8 mouse cellular contexts compared by ENCODE assay signal in the genomic region with DNA sequence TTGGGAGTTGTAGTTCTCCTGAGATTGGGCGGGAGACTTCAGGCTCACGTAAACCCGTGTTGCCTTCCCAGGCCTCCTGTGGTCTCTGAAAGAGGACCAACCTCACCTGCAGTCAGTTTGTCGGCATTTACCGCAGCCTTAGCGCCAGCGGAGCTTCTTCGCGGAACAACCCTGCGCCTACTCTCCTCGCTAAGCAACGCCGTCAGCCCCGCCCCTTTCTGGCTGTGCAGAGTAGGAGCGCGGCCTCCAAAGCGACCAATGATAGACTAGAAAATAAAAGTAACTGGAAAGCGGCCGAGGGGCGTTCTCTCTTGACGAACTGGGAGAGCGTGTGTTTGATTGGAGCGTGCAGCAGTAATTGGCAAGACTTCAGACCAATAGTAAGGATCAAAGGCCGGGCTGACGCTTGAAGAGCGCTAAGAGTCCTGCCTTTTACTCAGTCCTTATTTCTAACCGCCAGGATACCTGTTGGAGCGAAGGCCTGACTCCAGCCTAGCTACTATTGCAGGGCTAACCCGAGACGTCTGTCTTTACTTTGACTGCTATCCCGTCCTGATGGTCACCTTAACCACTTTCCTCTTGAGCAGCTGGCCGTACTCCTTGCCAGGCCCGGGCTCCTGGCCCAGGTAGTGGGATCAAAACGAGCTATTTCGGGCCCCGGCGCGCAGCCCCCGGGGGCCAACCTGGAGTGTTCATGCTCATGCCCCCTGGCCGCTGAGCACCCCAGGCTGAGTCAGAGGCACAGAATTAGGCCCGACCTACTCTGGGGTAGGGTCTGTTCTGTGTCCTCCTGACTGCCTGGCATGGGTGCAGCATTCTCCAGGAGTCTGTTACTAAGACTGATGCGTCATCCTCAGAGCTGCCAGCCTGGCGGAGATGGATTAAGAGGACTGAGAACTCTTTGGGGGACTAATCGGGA. TPM values are rescaled to one million over a fixed set of nuclear protein-coding genes. Genes with fewer than 3 reads are reported as not detected.
DNase-seq lines count a peak whose midpoint lies in the region; ATAC-seq and TF ChIP-seq lines count a peak whose summit lies in the region.

Gene Hspb6, plus strand, starts transcription at position 77 of the 919 bp plus-strand sequence.
Gene Proser3, minus strand, starts transcription at position 198 of the 919 bp plus-strand sequence.

- H3K27ac ChIP-seq in heart, embryonic 11.5 days (ENCODE audit: low read depth, low read length): peak within 1 kb of the TSS; percentile 91
- H3K27ac ChIP-seq in kidney, embryonic 16.5 days (ENCODE audit: low read length): peak within 1 kb of the TSS; percentile 99
- peak within 1 kb of the TSS; percentile 96 for H3K27ac ChIP-seq in liver, adult 2 months (replicated peaks; ENCODE audit: insufficient read depth, low read depth, low read length)

- peak; percentile 94 for ATAC-seq in heart, embryonic 11.5 days (replicated peaks; ENCODE audit: insufficient number of reproducible peaks, low FRiP score, low TSS enrichment)
- ATAC-seq in kidney, embryonic 16.5 days (ENCODE audit: low FRiP score, low TSS enrichment): peak; percentile 95

- peaks cover 43% of the 10 kb centered on the region for H3K4me1 ChIP-seq in erythroblast, embryonic 14.5 days (ENCODE audit: control insufficient read depth)
- peaks cover 9% of the 10 kb centered on the region for H3K4me1 ChIP-seq in heart, embryonic 11.5 days (ENCODE audit: control insufficient read depth, insufficient read depth, low read length)
- peaks cover 21% of the 10 kb centered on the region for H3K4me1 ChIP-seq in kidney, embryonic 16.5 days (ENCODE audit: insufficient read depth, low read length)
- H3K4me1 ChIP-seq in liver, adult 2 months (ENCODE audit: control insufficient read depth, insufficient read depth, low read length): peaks cover 4% of the 10 kb centered on the region; the same call in 1 of the 2 replicates

- no peaks in the 10 kb centered on the region for H3K9me3 ChIP-seq in erythroblast, embryonic 14.5 days (ENCODE audit: control insufficient read depth, low read length)
- no peaks in the 10 kb centered on the region for H3K9me3 ChIP-seq in heart, embryonic 11.5 days (replicated peaks; ENCODE audit: control insufficient read depth, low read length)
- no peaks in the 10 kb centered on the region for H3K9me3 ChIP-seq in kidney, embryonic 16.5 days (ENCODE audit: low read length)

- peak; percentile 23; the same call in 1 of the 2 replicates for TF ChIP-seq POLR2A in brain, embryonic 14.5 days (IDR thresholded peaks at IDR 0.05; ENCODE audit: borderline replicate concordance, extremely low read depth, insufficient read depth, insufficient read length, poor library complexity, severe bottlenecking)
- TF ChIP-seq POLR2A in liver, adult 2 months (IDR thresholded peaks at IDR 0.05; ENCODE audit: extremely low read depth, insufficient read depth, low read length): peak; percentile 72; the same call in 1 of the 2 replicates
- TF ChIP-seq POLR2A in myocyte (IDR thresholded peaks at IDR 0.05; ENCODE audit: insufficient read length, low read depth): peak; percentile 71

- H3K79me2 ChIP-seq in C2C12 (ENCODE audit: control insufficient read depth, insufficient read depth) (peaks cover 8% of the 10 kb centered on the region), myocyte (ENCODE audit: control insufficient read depth, insufficient read depth) (no peaks in the 10 kb centered on the region)
- no peaks in the 10 kb centered on the region for H3K79me2 ChIP-seq in liver, adult 2 months (ENCODE audit: control insufficient read depth, insufficient read depth, low read length)

- H3K27me3 ChIP-seq in C2C12 (ENCODE audit: control insufficient read depth, insufficient read depth, insufficient read length): no peaks in the 10 kb centered on the region
- no peaks in the 10 kb centered on the region for H3K27me3 ChIP-seq in erythroblast, embryonic 14.5 days (ENCODE audit: control insufficient read depth)
- H3K27me3 ChIP-seq in heart, embryonic 11.5 days (ENCODE audit: control insufficient read depth, insufficient read depth, low read length): no peaks in the 10 kb centered on the region
- H3K27me3 ChIP-seq in kidney, embryonic 16.5 days (ENCODE audit: insufficient read depth, low read length): no peaks in the 10 kb centered on the region
- no peaks in the 10 kb centered on the region for H3K27me3 ChIP-seq in liver, adult 2 months (ENCODE audit: control insufficient read depth, insufficient read depth, low read length)
- no peaks in the 10 kb centered on the region for H3K27me3 ChIP-seq in myocyte (ENCODE audit: control insufficient read depth, insufficient read depth, insufficient read length)
- H3K27me3 ChIP-seq in splenic B cell, adult 2 months (ENCODE audit: control insufficient read depth, insufficient read depth, low read length, poor library complexity, severe bottlenecking): no peaks in the 10 kb centered on the region

- peaks cover 7% of the 10 kb centered on the region for H3K36me3 ChIP-seq in C2C12 (ENCODE audit: control insufficient read depth, insufficient read depth)
- peaks cover 56% of the 10 kb centered on the region for H3K36me3 ChIP-seq in erythroblast, embryonic 14.5 days (ENCODE audit: control insufficient read depth)
- H3K36me3 ChIP-seq in heart, embryonic 11.5 days (ENCODE audit: control insufficient read depth, insufficient read depth, low read length): peaks cover 23% of the 10 kb centered on the region
- peaks cover 39% of the 10 kb centered on the region for H3K36me3 ChIP-seq in kidney, embryonic 16.5 days (ENCODE audit: insufficient read depth, low read length)
- peaks cover 5% of the 10 kb centered on the region; the same call in 1 of the 2 replicates for H3K36me3 ChIP-seq in liver, adult 2 months (ENCODE audit: control insufficient read depth, insufficient read depth, low read length)
- peaks cover 16% of the 10 kb centered on the region for H3K36me3 ChIP-seq in myocyte (ENCODE audit: control insufficient read depth, insufficient read depth)
- H3K36me3 ChIP-seq in splenic B cell, adult 2 months (ENCODE audit: control insufficient read depth, insufficient read depth, low read length, poor library complexity, severe bottlenecking): peaks cover 8% of the 10 kb centered on the region; the same call in 1 of the 2 replicates

- peak; percentile 100 for DNase-seq in brain, embryonic 14.5 days (ENCODE audit: low read depth)
- peak; percentile 99 for DNase-seq in liver, adult 2 months (ENCODE audit: extremely low read depth, low read depth, low spot score)
- DNase-seq in splenic B cell, adult 2 months (ENCODE audit: low read depth, low spot score): peak; percentile 97

- H3K79me3 ChIP-seq in C2C12 (ENCODE audit: low read depth): no peaks in the 10 kb centered on the region

- peak within 1 kb of the TSS; percentile 50 for H3K4me3 ChIP-seq in C2C12 (ENCODE audit: insufficient read depth, poor library complexity, severe bottlenecking)
- peak within 1 kb of the TSS; percentile 93 for H3K4me3 ChIP-seq in erythroblast, embryonic 14.5 days (replicated peaks)
- H3K4me3 ChIP-seq in heart, embryonic 11.5 days (ENCODE audit: low read depth, low read length): peak within 1 kb of the TSS; percentile 53
- H3K4me3 ChIP-seq in kidney, embryonic 16.5 days (ENCODE audit: low read length): peak within 1 kb of the TSS; percentile 76
- H3K4me3 ChIP-seq in liver, adult 2 months (ENCODE audit: insufficient read depth, low read depth, low read length): peak within 1 kb of the TSS; percentile 83
- peak within 1 kb of the TSS; percentile 68 for H3K4me3 ChIP-seq in myocyte

- peak within 1 kb of the TSS; percentile 98 for H3K4me2 ChIP-seq in heart, embryonic 11.5 days
- H3K4me2 ChIP-seq in kidney, embryonic 16.5 days (replicated peaks; ENCODE audit: low read depth, low read length): peak within 1 kb of the TSS; percentile 95
- peak within 1 kb of the TSS; percentile 75 for H3K4me2 ChIP-seq in myocyte (ENCODE audit: low read depth)

- peak within 1 kb of the TSS; percentile 71 for H3ac ChIP-seq in C2C12 (ENCODE audit: control insufficient read depth, insufficient read length, low read depth)
- peak within 1 kb of the TSS; percentile 8 for H3ac ChIP-seq in myocyte (ENCODE audit: control insufficient read depth, insufficient read length)

- H3K9ac ChIP-seq in heart, embryonic 11.5 days (ENCODE audit: low read depth, low read length): peak within 1 kb of the TSS; percentile 88
- H3K9ac ChIP-seq in kidney, embryonic 16.5 days (replicated peaks; ENCODE audit: low read length): peak within 1 kb of the TSS; percentile 87
- H3K9ac ChIP-seq in liver, adult 2 months (ENCODE audit: low read depth, low read length): peak within 1 kb of the TSS; percentile 84

- no peak for TF ChIP-seq CTCF in C2C12 (IDR thresholded peaks at IDR 0.05; ENCODE audit: control insufficient read depth, insufficient read depth, insufficient read length)
- no peak for TF ChIP-seq CTCF in brain, embryonic 14.5 days (IDR thresholded peaks at IDR 0.05; ENCODE audit: borderline replicate concordance, extremely low read depth, insufficient read depth, insufficient read length)
- TF ChIP-seq CTCF in liver, adult 2 months (IDR thresholded peaks at IDR 0.05; ENCODE audit: low read depth, low read length): no peak

- WGBS in heart, embryonic 11.5 days (ENCODE audit: insufficient replicate concordance): 1% methylated on average over 44 of the region's 44 CpGs
- 1% methylated on average over 44 of the region's 44 CpGs for WGBS in kidney, embryonic 16.5 days
- WGBS in liver, adult 2 months: under 1% methylated on average over 44 of the region's 44 CpGs

TF ChIP-seq in C2C12, 6 proteins besides CTCF, POLR2A, EP300 and RAD21 (continues in another document):
- TF ChIP-seq MAX (IDR thresholded peaks at IDR 0.05): no peak

TF ChIP-seq in myocyte, 11 proteins besides CTCF, POLR2A, EP300 and RAD21 (continues in another document):
- TF ChIP-seq MYOD1 (IDR thresholded peaks at IDR 0.05; ENCODE audit: control insufficient read depth in 1 of 3, insufficient read length in 2 of 3, low read depth in 2 of 3): no peak

RNA-seq across cellular contexts. Expression of gene Hspb6, which starts in this region (rescaled TPM):
- polyA plus RNA-seq in C2C12 (2012; fragmentation: generic; extraction: Trizol): 66.8 TPM
- 8.4 and 8.7 TPM in 2 replicates for polyA plus RNA-seq in brain, embryonic 14.5 days (2012; rRNA removed)
- polyA plus RNA-seq in erythroblast, embryonic 14.5 days (2012): 3.7 and 6.8 TPM in 2 replicates
- polyA plus RNA-seq in heart, embryonic 11.5 days (2014; fragmentation: Nextera tagmentation; extraction: Ambion mirVana): 10.7 and 12.5 TPM in 2 replicates
- polyA plus RNA-seq in kidney, embryonic 16.5 days (2015; fragmentation: Nextera tagmentation; extraction: Ambion mirVana): 18.0 and 20.6 TPM in 2 replicates
- total RNA-seq in liver, adult 2 months (2014; rRNA removed): 2.2 and 2.5 TPM in 2 replicates
- polyA plus RNA-seq in liver, adult 2 months (2012; rRNA removed): 22.5 and 29.2 TPM in 2 replicates
- polyA plus RNA-seq in myocyte (2012; fragmentation: generic; extraction: Trizol): 27.8 TPM

RNA-seq across cellular contexts. Expression of gene Proser3, which starts in this region (rescaled TPM):
- 8.7 TPM for polyA plus RNA-seq in C2C12 (2012; fragmentation: generic; extraction: Trizol)
- 24.1 and 27.9 TPM in 2 replicates for polyA plus RNA-seq in brain, embryonic 14.5 days (2012; rRNA removed)
- 1.9 and 2.3 TPM in 2 replicates for polyA plus RNA-seq in erythroblast, embryonic 14.5 days (2012)
- polyA plus RNA-seq in heart, embryonic 11.5 days (2014; fragmentation: Nextera tagmentation; extraction: Ambion mirVana): 10.3 and 12.7 TPM in 2 replicates
- polyA plus RNA-seq in kidney, embryonic 16.5 days (2015; fragmentation: Nextera tagmentation; extraction: Ambion mirVana): 12.0 and 16.6 TPM in 2 replicates
- total RNA-seq in liver, adult 2 months (2014; rRNA removed): 1.6 and 2.3 TPM in 2 replicates
- polyA plus RNA-seq in liver, adult 2 months (2012; rRNA removed): 3.2 and 4.5 TPM in 2 replicates
- 3.8 TPM for polyA plus RNA-seq in myocyte (2012; fragmentation: generic; extraction: Trizol)

Comparison
In these comparisons a context has a peak if more than half of its experiments do, and no peak if none do; other contexts are left out.
1. Peak in every context shown above with its lines: DNase-seq, ATAC-seq, H3K4me3 ChIP-seq and H3K27ac ChIP-seq.